Mouse (Mus musculus): ENCODE data around the gene Cic. TPM values are rescaled to one million over a fixed set of nuclear protein-coding genes. Genes with fewer than 3 reads are reported as not detected.

Gene Cic
- polyA plus RNA-seq, 1 experiment from 2014 or later = 47.3 TPM

- H3K36me3 ChIP-seq (ENCODE audit: control insufficient read depth, insufficient read depth, low read length) = peaks cover 100% of the 10 kb centered on the region
- 97% methylated on average over 1 of the region's 1 CpGs for WGBS
- DNase-seq (no peak), ATAC-seq (ENCODE audit: low FRiP score, low TSS enrichment) (no peak)
- H3K4me2 ChIP-seq (ENCODE audit: low read length) = no peak overlapping the region
- H3K4me1 ChIP-seq (ENCODE audit: control insufficient read depth, insufficient read depth, low read length) = no peaks in the 10 kb centered on the region
- H3K9ac ChIP-seq (replicated peaks; ENCODE audit: low read length) = no peak overlapping the region
- H3K4me3 ChIP-seq (replicated peaks; ENCODE audit: low read depth, low read length) = no peak overlapping the region
- H3K27me3 ChIP-seq (ENCODE audit: control insufficient read depth, insufficient read depth, low read length) = no peaks in the 10 kb centered on the region
- H3K9me3 ChIP-seq (ENCODE audit: control insufficient read depth, low read length) = no peaks in the 10 kb centered on the region
- H3K27ac ChIP-seq (replicated peaks; ENCODE audit: low read depth, low read length) = no peak overlapping the region
Measured at GRCm38 (mm10) chr7:25290463-25290862, 23.0 kb downstream of the Cic start.

- H3K27me3 ChIP-seq (ENCODE audit: control insufficient read depth, insufficient read depth, low read length) = no peaks in the 10 kb centered on the region
- H3K4me2 ChIP-seq (ENCODE audit: low read length) = no peak overlapping the region
- WGBS = 90% methylated on average over 2 of the region's 2 CpGs
- DNase-seq (peak; percentile 25), ATAC-seq (ENCODE audit: low FRiP score, low TSS enrichment) (no peak)
- peaks cover 4% of the 10 kb centered on the region for H3K4me1 ChIP-seq (ENCODE audit: control insufficient read depth, insufficient read depth, low read length)
- no peak overlapping the region for H3K27ac ChIP-seq (replicated peaks; ENCODE audit: low read depth, low read length)
- H3K9me3 ChIP-seq (ENCODE audit: control insufficient read depth, low read length) = no peaks in the 10 kb centered on the region
- H3K9ac ChIP-seq (replicated peaks; ENCODE audit: low read length) = no peak overlapping the region
- no peak overlapping the region for H3K4me3 ChIP-seq (replicated peaks; ENCODE audit: low read depth, low read length)
- peaks cover 99% of the 10 kb centered on the region for H3K36me3 ChIP-seq (ENCODE audit: control insufficient read depth, insufficient read depth, low read length)
Measured at GRCm38 (mm10) chr7:25290911-25291310, 23.4 kb downstream of the Cic start.

GRCm38 (mm10) chr7:25292107-25292506, 24.6 kb downstream of the Cic start:
- Histone ChIP-seq H3K4me3 (replicated peaks; ENCODE audit: low read depth, low read length) (no peak overlapping the region), H3K9me3 (ENCODE audit: control insufficient read depth, low read length) (no peaks in the 10 kb centered on the region), H3K9ac (replicated peaks; ENCODE audit: low read length) (no peak overlapping the region), H3K27ac (replicated peaks; ENCODE audit: low read depth, low read length) (peak overlapping the region; percentile 50), H3K4me2 (ENCODE audit: low read length) (no peak overlapping the region), H3K36me3 (ENCODE audit: control insufficient read depth, insufficient read depth, low read length) (peaks cover 91% of the 10 kb centered on the region), H3K4me1 (ENCODE audit: control insufficient read depth, insufficient read depth, low read length) (peaks cover 13% of the 10 kb centered on the region), H3K27me3 (ENCODE audit: control insufficient read depth, insufficient read depth, low read length) (no peaks in the 10 kb centered on the region)
- no peak for DNase-seq
- no peak for ATAC-seq (ENCODE audit: low FRiP score, low TSS enrichment)
- 71% methylated on average over 7 of the region's 7 CpGs for WGBS

GRCm38 (mm10) chr7:25293191-25293739, 25.8 kb downstream of the Cic start:
- no peaks in the 10 kb centered on the region for H3K27me3 ChIP-seq (ENCODE audit: control insufficient read depth, insufficient read depth, low read length)
- H3K9me3 ChIP-seq (ENCODE audit: control insufficient read depth, low read length) = no peaks in the 10 kb centered on the region
- 0 out of 2 replicates have a peak overlapping the region, but pooled peaks have one; percentile 20 for H3K27ac ChIP-seq (replicated peaks; ENCODE audit: low read depth, low read length)
- ATAC-seq (ENCODE audit: low FRiP score, low TSS enrichment) (no peak), DNase-seq (peak; percentile 8)
- 87% methylated on average over 10 of the region's 10 CpGs for WGBS
- H3K9ac ChIP-seq (replicated peaks; ENCODE audit: low read length) = no peak overlapping the region
- peaks cover 79% of the 10 kb centered on the region for H3K36me3 ChIP-seq (ENCODE audit: control insufficient read depth, insufficient read depth, low read length)
- peaks cover 13% of the 10 kb centered on the region for H3K4me1 ChIP-seq (ENCODE audit: control insufficient read depth, insufficient read depth, low read length)
- no peak overlapping the region for H3K4me2 ChIP-seq (ENCODE audit: low read length)
- H3K4me3 ChIP-seq (replicated peaks; ENCODE audit: low read depth, low read length) = no peak overlapping the region

- H3K27ac ChIP-seq (replicated peaks; ENCODE audit: low read depth, low read length) = no peak overlapping the region
- ATAC-seq (ENCODE audit: low FRiP score, low TSS enrichment) = no peak
- H3K9me3 ChIP-seq (ENCODE audit: control insufficient read depth, low read length) = no peaks in the 10 kb centered on the region
- peaks cover 67% of the 10 kb centered on the region for H3K36me3 ChIP-seq (ENCODE audit: control insufficient read depth, insufficient read depth, low read length)
- H3K9ac ChIP-seq (replicated peaks; ENCODE audit: low read length) = no peak overlapping the region
- no peak for DNase-seq
- no peak overlapping the region for H3K4me2 ChIP-seq (ENCODE audit: low read length)
- WGBS = 91% methylated on average over 4 of the region's 4 CpGs
- no peak overlapping the region for H3K4me3 ChIP-seq (replicated peaks; ENCODE audit: low read depth, low read length)
- no peaks in the 10 kb centered on the region for H3K27me3 ChIP-seq (ENCODE audit: control insufficient read depth, insufficient read depth, low read length)
- peaks cover 13% of the 10 kb centered on the region for H3K4me1 ChIP-seq (ENCODE audit: control insufficient read depth, insufficient read depth, low read length)
Measured at GRCm38 (mm10) chr7:25294495-25294894, 27.0 kb downstream of the Cic start.

GRCm38 (mm10) chr7:25294960-25295722, 27.6 kb downstream of the Cic start:
- 92% methylated on average over 12 of the region's 12 CpGs for WGBS
- Histone ChIP-seq H3K4me1 (ENCODE audit: control insufficient read depth, insufficient read depth, low read length) (peaks cover 13% of the 10 kb centered on the region), H3K4me2 (ENCODE audit: low read length) (peak overlapping the region; percentile 81), H3K9ac (replicated peaks; ENCODE audit: low read length) (no peak overlapping the region), H3K9me3 (ENCODE audit: control insufficient read depth, low read length) (no peaks in the 10 kb centered on the region), H3K36me3 (ENCODE audit: control insufficient read depth, insufficient read depth, low read length) (peaks cover 60% of the 10 kb centered on the region), H3K27me3 (ENCODE audit: control insufficient read depth, insufficient read depth, low read length) (no peaks in the 10 kb centered on the region), H3K4me3 (replicated peaks; ENCODE audit: low read depth, low read length) (peak overlapping the region; percentile 89; the same call in 1 of the 2 replicates), H3K27ac (replicated peaks; ENCODE audit: low read depth, low read length) (no peak overlapping the region)
- no peak for ATAC-seq (ENCODE audit: low FRiP score, low TSS enrichment)
- no peak for DNase-seq

- Histone ChIP-seq H3K4me1 (ENCODE audit: control insufficient read depth, insufficient read depth, low read length) (peaks cover 13% of the 10 kb centered on the region), H3K9me3 (ENCODE audit: control insufficient read depth, low read length) (no peaks in the 10 kb centered on the region), H3K4me2 (ENCODE audit: low read length) (peak overlapping the region; percentile 81), H3K27ac (replicated peaks; ENCODE audit: low read depth, low read length) (peak overlapping the region; percentile 98), H3K36me3 (ENCODE audit: control insufficient read depth, insufficient read depth, low read length) (peaks cover 42% of the 10 kb centered on the region), H3K9ac (replicated peaks; ENCODE audit: low read length) (peak overlapping the region; percentile 97), H3K27me3 (ENCODE audit: control insufficient read depth, insufficient read depth, low read length) (no peaks in the 10 kb centered on the region), H3K4me3 (replicated peaks; ENCODE audit: low read depth, low read length) (peak overlapping the region; percentile 89)
- no peak; the same call in 1 of the 2 replicates for ATAC-seq (ENCODE audit: low FRiP score, low TSS enrichment)
- DNase-seq = peak; percentile 69
- under 1% methylated on average over 21 of the region's 21 CpGs for WGBS
Measured at GRCm38 (mm10) chr7:25296945-25297453, 29.5 kb downstream of the Cic start.

GRCm38 (mm10) chr7:25297454-25298325, 30.2 kb downstream of the Cic start, which contains the start of gene Pafah1b3:
TSS of gene Pafah1b3 (minus strand) at chr7:25297986.
- under 1% methylated on average over 52 of the region's 52 CpGs for WGBS
- H3K4me3 ChIP-seq (replicated peaks; ENCODE audit: low read depth, low read length) = peak within 1 kb of the TSS; percentile 89
- H3K9ac ChIP-seq (replicated peaks; ENCODE audit: low read length) = peak within 1 kb of the TSS; percentile 97
- peak within 1 kb of the TSS; percentile 81 for H3K4me2 ChIP-seq (ENCODE audit: low read length)
- no peaks in the 10 kb centered on the region for H3K27me3 ChIP-seq (ENCODE audit: control insufficient read depth, insufficient read depth, low read length)
- peak; percentile 89 for ATAC-seq (ENCODE audit: low FRiP score, low TSS enrichment)
- peak; percentile 97 for DNase-seq
- H3K4me1 ChIP-seq (ENCODE audit: control insufficient read depth, insufficient read depth, low read length) = peaks cover 13% of the 10 kb centered on the region
- peaks cover 35% of the 10 kb centered on the region for H3K36me3 ChIP-seq (ENCODE audit: control insufficient read depth, insufficient read depth, low read length)
- peak within 1 kb of the TSS; percentile 98 for H3K27ac ChIP-seq (replicated peaks; ENCODE audit: low read depth, low read length)
- no peaks in the 10 kb centered on the region for H3K9me3 ChIP-seq (ENCODE audit: control insufficient read depth, low read length)
